Mouse (Mus musculus) layer of hippocampus, adult 6 months (tissue): ENCODE results near the gene Gm47429. TPM values are rescaled to one million over a fixed set of nuclear protein-coding genes. Genes with fewer than 3 reads are reported as not detected.

Source experiments
- long read RNA-seq, 2 experiments: library from polyadenylated mRNA; unstranded; transcript quantifications; one replicate each; pipeline ENCODE4 v2.0.0; 2019 to 2020
- polyA plus RNA-seq: library from polyadenylated mRNA; unstranded; fragments of <200 nt; fragmentation: Nextera tagmentation; gene quantifications from 2 replicates; pipeline ENCODE4 v1.2.3, GENCODE M21; 2021

Gene Gm47429
- polyA plus RNA-seq = not detected in 2 replicates
- long read RNA-seq, experiment 1 = 0 reads
- long read RNA-seq, experiment 2 = 0 reads

GRCm38 (mm10) chr13:50443812-50444211, at the start of gene Gm47429:
Gene Gm47429, minus strand, starts transcription at chr13:50443912.

DNA sequence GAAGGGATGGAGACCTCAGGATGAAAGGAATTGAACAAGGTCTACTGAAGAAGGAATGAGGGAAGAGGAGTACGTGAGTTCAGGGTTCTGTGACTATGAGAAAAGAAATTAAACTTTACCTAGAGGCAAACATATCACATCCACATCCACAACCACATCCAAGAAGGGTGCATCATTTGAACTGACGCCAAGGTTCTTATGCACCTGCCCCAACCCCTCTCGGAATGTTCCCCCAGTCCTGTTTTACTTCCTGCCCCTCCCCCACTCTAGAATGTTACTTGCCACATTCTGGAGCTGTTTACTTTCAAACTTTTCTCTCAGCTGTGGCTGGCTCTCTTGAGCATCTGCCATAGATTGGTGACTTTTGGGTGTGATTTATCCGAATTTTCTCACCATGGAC, 23.3 kb upstream of the Gm47429 start, which contains the start of gene Nutm2:
Nutm2 (plus strand) TSS at position 301 of the 400 bp plus-strand sequence.

GRCm38 (mm10) chr13:50417389-50418183, 26.1 kb downstream of the Gm47429 start, which contains the start of gene Fbxw17:
Gene Fbxw17, plus strand, starts transcription at chr13:50417864.

Other genes with a start within 250 kb of the Gm47429 start
- not detected in 2 replicates for gene Gm906, start 193.6 kb downstream of the Gm47429 start, polyA plus RNA-seq
- gene Fbxw17, start 26.0 kb downstream of the Gm47429 start, polyA plus RNA-seq = 10.2 and 10.6 TPM in 2 replicates
- gene Nutm2, start 23.4 kb upstream of the Gm47429 start, polyA plus RNA-seq = not detected in 2 replicates
- gene Gm904, start 199.3 kb upstream of the Gm47429 start, polyA plus RNA-seq = not detected in 2 replicates